ENCODE assay signal across 8 mouse cellular contexts in the genomic region with DNA sequence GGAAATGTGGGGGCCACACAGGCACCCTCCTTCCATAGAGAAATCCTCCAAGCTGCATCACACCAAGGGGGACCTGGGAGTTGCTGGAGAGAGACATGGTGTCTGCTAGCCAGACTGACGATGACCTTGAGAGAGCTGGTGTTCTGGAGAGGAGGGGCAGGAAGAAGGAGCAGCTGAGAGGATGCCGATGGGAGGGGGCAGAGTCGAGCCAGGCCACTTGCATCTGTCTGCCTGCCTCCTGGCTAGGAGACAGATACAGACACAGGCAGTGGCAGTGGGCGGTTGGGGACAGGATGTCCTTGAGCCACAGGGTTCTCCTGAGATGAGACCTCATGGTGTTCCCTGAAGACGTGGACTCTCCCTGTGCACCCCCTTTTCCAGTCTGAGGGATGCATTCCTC. TPM values are rescaled to one million over a fixed set of nuclear protein-coding genes. Genes with fewer than 3 reads are reported as not detected.
DNase-seq lines count a peak whose midpoint lies in the region; ATAC-seq and TF ChIP-seq lines count a peak whose summit lies in the region.
"Had no signal": no experiment of that assay in that cellular context is flagged by ENCODE, and none has a peak within 500 bp of the region (broad histone marks: within the 10 kb centered on the region; RNA-seq: fewer than 3 reads in every experiment).

No protein-coding gene starts in this region.

- H3K4me3 ChIP-seq in embryonic facial prominence, embryonic 11.5 days (ENCODE audit: low read depth, low read length) = no peak overlapping the region
- H3K4me3 ChIP-seq in liver, adult 2 months (ENCODE audit: insufficient read depth, low read depth, low read length) = no peak overlapping the region
- no peak overlapping the region for H3K4me3 ChIP-seq in forebrain, embryonic 12.5 days (replicated peaks)

- ATAC-seq in embryonic facial prominence, embryonic 11.5 days (replicated peaks; ENCODE audit: insufficient number of reproducible peaks, low FRiP score, low TSS enrichment, low read depth) = no peak
- ATAC-seq in forebrain, embryonic 12.5 days (ENCODE audit: low FRiP score) = no peak

- H3K9me3 ChIP-seq in embryonic facial prominence, embryonic 11.5 days (replicated peaks; ENCODE audit: control insufficient read depth, low read length) = no peaks in the 10 kb centered on the region
- no peaks in the 10 kb centered on the region for H3K9me3 ChIP-seq in forebrain, embryonic 12.5 days

- no peaks in the 10 kb centered on the region for H3K79me2 ChIP-seq in liver, adult 2 months (ENCODE audit: control insufficient read depth, insufficient read depth, low read length)

- no peak for TF ChIP-seq CTCF in liver, adult 2 months (IDR thresholded peaks at IDR 0.05; ENCODE audit: low read depth, low read length)

- no peaks in the 10 kb centered on the region for H3K27me3 ChIP-seq in embryonic facial prominence, embryonic 11.5 days (ENCODE audit: control insufficient read depth, insufficient read depth, low read length)
- H3K27me3 ChIP-seq in liver, adult 2 months (ENCODE audit: control insufficient read depth, insufficient read depth, low read length) = no peaks in the 10 kb centered on the region
- peaks cover 22% of the 10 kb centered on the region for H3K27me3 ChIP-seq in forebrain, embryonic 12.5 days

- TF ChIP-seq POLR2A in liver, adult 2 months (IDR thresholded peaks at IDR 0.05; ENCODE audit: extremely low read depth, insufficient read depth, low read length) = no peak

- DNase-seq in ZHBTc4 (ENCODE audit: low read depth, low spot score) = peak; percentile 65
- peak; percentile 42 for DNase-seq in embryonic facial prominence, embryonic 11.5 days (ENCODE audit: low spot score)
- DNase-seq in heart, postnatal 4 days = peak; percentile 63
- DNase-seq in liver, adult 2 months (ENCODE audit: extremely low read depth, low read depth, low spot score) = no peak
- DNase-seq in frontal cortex, postnatal 14 days (ENCODE audit: low spot score in 2 of 2) = no peak
- DNase-seq in c-Kit-positive CD71-positive TER-119-positive erythroid progenitor cells, embryonic 14.5 days (ENCODE audit: low spot score) = no peak

- H3K4me1 ChIP-seq in embryonic facial prominence, embryonic 11.5 days (ENCODE audit: control insufficient read depth, insufficient read depth, low read length) = peaks cover 20% of the 10 kb centered on the region
- peaks cover 2% of the 10 kb centered on the region for H3K4me1 ChIP-seq in liver, adult 2 months (ENCODE audit: control insufficient read depth, insufficient read depth, low read length)
- H3K4me1 ChIP-seq in forebrain, embryonic 12.5 days = peaks cover 61% of the 10 kb centered on the region

- H3K36me3 ChIP-seq in embryonic facial prominence, embryonic 11.5 days (replicated peaks; ENCODE audit: control insufficient read depth, insufficient read depth, low read depth, low read length) = no peaks in the 10 kb centered on the region
- no peaks in the 10 kb centered on the region for H3K36me3 ChIP-seq in liver, adult 2 months (ENCODE audit: control insufficient read depth, insufficient read depth, low read length)
- no peaks in the 10 kb centered on the region for H3K36me3 ChIP-seq in forebrain, embryonic 12.5 days (replicated peaks)

- no peak overlapping the region for H3K9ac ChIP-seq in embryonic facial prominence, embryonic 11.5 days (replicated peaks; ENCODE audit: low read length)
- H3K9ac ChIP-seq in liver, adult 2 months (ENCODE audit: low read depth, low read length) = no peak overlapping the region
- no peak overlapping the region for H3K9ac ChIP-seq in forebrain, embryonic 12.5 days

- H3K4me2 ChIP-seq in embryonic facial prominence, embryonic 11.5 days (ENCODE audit: low read depth, low read length) = no peak overlapping the region
- H3K4me2 ChIP-seq in forebrain, embryonic 12.5 days = no peak overlapping the region

- WGBS in embryonic facial prominence, embryonic 11.5 days = 10% methylated on average over 5 of the region's 5 CpGs
- WGBS in liver, adult 2 months = 62% methylated on average over 5 of the region's 5 CpGs
- whole genome bisulfite sequencing in forebrain, embryonic 12.5 days = 45% methylated on average over 5 of the region's 5 CpGs

- no peak overlapping the region for H3K27ac ChIP-seq in embryonic facial prominence, embryonic 11.5 days (replicated peaks; ENCODE audit: low read depth, low read length)
- H3K27ac ChIP-seq in liver, adult 2 months (replicated peaks; ENCODE audit: insufficient read depth, low read depth, low read length) = peak overlapping the region; percentile 21
- no peak overlapping the region for H3K27ac ChIP-seq in forebrain, embryonic 12.5 days
- H3K27ac ChIP-seq: macrophage had no signal

RNA-seq across cellular contexts. Expression of a gene that starts 16.3 kb away (rescaled TPM):
- polyA plus RNA-seq in embryonic facial prominence, embryonic 11.5 days (2014; fragmentation: Nextera tagmentation; extraction: Ambion mirVana) = 0.59 and 0.88 TPM in 2 replicates
- total RNA-seq in heart, postnatal 4 days (2021) = under 1 TPM; 0.16 to 0.29 TPM
- total RNA-seq in liver, adult 2 months (2014; rRNA removed) = not detected in 2 replicates
- polyA plus RNA-seq in liver, adult 2 months (2012; rRNA removed) = not detected in 2 replicates
- polyA plus RNA-seq in forebrain, embryonic 12.5 days (2016; fragmentation: Nextera tagmentation; extraction: Ambion mirVana) = 2.6 and 3.2 TPM in 2 replicates
- polyA plus RNA-seq: macrophage had no signal

RNA-seq across cellular contexts. Expression of a gene that starts 29.7 kb away (rescaled TPM):
- 1.1 and 1.2 TPM in 2 replicates for polyA plus RNA-seq in embryonic facial prominence, embryonic 11.5 days (2014; fragmentation: Nextera tagmentation; extraction: Ambion mirVana)
- total RNA-seq in heart, postnatal 4 days (2021) = 10 to 100 TPM; 14.5 to 15.0 TPM
- 6.6 and 9.3 TPM in 2 replicates for total RNA-seq in liver, adult 2 months (2014; rRNA removed)
- polyA plus RNA-seq in liver, adult 2 months (2012; rRNA removed) = 23.8 and 27.2 TPM in 2 replicates
- polyA plus RNA-seq in forebrain, embryonic 12.5 days (2016; fragmentation: Nextera tagmentation; extraction: Ambion mirVana) = 2.0 and 2.1 TPM in 2 replicates

Comparison
In these comparisons a context has a peak if more than half of its experiments do, and no peak if none do; other contexts are left out.
1. DNase-seq: peak in ZHBTc4 (single experiment), embryonic facial prominence, embryonic 11.5 days (single experiment) and heart, postnatal 4 days (single experiment); none in liver, adult 2 months (single experiment), frontal cortex, postnatal 14 days (0 of 2) and c-Kit-positive CD71-positive TER-119-positive erythroid progenitor cells, embryonic 14.5 days (single experiment).